Mouse (Mus musculus): ENCODE results near the gene Gm10097.

- TF ChIP-seq CTCF (IDR thresholded peaks at IDR 0.05; ENCODE audit: borderline replicate concordance, insufficient read depth, low read depth, low read length) (no peak), POLR2A (IDR thresholded peaks at IDR 0.05; ENCODE audit: borderline replicate concordance, insufficient read depth, low read length) (no peak)
Observed at GRCm38 (mm10) chr10:5041254-5041653, 27.7 kb upstream of the Gm10097 start.

All from cerebellum, adult 2 months (tissue).